Mouse (Mus musculus) adipocyte (in vitro differentiated cells): ENCODE results near the gene Tysnd1.

ENCODE experiments used
- DNase-seq: peaks from one replicate; pipeline ENCODE4 v3.0.0-alpha.2; 2016; ENCODE audit warnings: low spot score

The Tysnd1 gene

GRCm38 (mm10) chr10:61738126-61738525, 42.8 kb downstream of the Tysnd1 start:
- DNase-seq, result no peak

DNA sequence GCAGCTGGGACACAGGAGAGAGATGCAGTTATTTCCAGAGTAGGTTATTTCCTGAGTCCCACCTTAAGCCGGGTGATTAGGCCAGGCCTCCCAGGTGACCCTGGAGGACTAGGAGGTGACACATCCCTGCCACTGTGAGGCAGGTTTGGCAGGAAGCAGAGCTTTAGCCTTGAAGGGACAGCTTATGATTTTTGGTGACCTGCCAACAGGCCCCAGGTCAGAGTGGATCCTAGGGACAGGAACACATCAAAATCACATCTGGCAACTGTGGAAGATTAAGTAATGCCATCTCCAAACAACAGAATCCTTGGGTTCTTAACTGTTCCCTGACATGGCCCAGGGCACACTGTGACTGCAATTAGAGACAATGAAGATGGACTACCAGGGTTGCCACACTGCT, 46.0 kb downstream of the Tysnd1 start:
- DNase-seq, result peak; percentile 27

DNA sequence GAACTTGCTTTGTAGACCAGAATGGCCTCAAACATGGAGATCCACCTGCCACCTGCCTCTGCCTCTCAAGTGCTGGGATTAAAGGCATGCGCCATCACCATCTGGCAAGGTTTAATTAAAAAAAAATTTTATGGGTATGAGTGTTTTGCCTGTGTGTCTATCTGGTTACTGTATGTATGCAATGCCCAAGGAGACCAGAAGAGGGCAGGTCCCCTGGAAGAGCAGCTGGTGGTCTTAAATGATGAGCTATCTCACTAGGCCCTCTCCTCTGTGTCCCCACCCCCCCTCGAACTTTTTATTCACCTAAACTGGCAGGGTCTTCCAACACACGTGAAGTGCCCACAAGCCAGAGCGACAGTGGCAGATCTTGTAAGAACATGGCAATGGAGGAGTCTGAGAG, 46.6 kb downstream of the Tysnd1 start:
- DNase-seq, result no peak

- DNase-seq, result no peak
Observed at GRCm38 (mm10) chr10:61742336-61742735, 47.0 kb downstream of the Tysnd1 start.

DNA sequence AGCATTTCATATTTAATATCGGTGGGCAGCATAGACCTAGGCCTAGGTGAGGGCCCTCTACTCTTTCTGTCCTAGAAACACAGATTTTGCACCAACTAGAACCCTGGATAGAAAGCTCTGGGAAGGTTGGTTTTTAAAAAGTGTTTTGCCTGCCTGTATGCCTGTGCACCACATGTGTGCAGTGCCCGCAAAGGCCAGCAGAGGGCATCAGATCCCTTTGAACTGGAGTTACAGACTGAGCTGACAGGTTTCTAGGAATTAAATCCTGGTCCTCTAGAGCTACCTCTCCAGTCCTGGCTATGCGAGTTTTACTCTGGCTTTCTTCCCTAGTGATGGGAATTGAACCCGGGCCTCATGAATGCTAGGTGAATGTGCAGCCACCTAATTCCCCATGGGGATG, 49.8 kb downstream of the Tysnd1 start:
- DNase-seq, result no peak

GRCm38 (mm10) chr10:61747302-61747701, 52.0 kb downstream of the Tysnd1 start:
- DNase-seq, result no peak

DNA sequence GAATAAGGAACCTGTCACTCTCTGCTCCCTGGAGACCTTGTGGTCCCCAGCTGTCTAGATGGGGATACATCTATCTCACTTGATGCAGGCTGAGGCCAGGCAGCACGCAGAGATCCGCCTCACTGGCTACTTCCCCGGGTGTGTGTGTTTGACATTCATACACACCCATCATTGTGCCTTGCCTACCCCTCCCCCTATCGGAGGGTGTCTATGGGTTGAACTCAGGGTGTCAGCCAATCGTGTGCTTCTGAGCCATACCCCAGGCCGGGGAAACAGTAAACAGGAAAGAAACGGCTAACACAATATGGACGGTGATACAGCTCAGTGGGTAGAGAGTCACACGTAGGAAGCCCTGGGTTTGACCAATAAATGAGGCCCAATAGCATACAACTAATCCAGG, 54.7 kb downstream of the Tysnd1 start:
- DNase-seq, result no peak

DNA sequence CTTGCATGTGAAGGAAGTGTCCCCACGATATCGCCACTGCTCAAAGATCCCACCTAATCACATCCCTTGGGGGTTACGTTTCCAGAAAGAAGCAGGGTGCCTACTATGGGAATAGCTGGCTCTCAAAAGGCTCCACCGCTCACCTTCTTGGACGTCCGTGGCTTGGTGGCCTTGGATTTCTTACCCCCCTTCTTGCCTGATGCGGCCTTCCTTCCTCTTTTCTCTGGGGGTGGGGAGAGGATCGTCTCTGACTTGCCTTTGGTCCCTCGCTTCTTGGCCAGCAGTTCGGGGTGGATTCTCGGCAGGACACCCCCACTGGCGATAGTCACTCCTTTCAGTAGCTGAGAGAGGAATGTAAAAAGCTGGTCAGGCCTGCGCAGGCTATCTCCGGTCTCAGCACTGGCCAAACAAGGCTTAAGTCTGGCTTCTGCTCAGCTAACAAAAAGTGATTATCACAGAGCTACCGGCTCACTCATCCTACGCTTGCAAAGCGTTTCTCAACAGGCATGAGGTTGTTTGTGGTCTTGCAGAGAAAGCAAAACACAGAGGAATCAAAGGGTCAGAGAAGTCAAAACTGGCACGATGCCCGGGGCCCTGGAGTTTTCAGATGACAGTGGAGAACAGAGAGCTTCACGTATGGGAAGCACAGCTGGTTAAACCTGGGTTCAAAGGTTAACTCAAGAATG, 56.4 kb downstream of the Tysnd1 start:
- peak; percentile 25 for DNase-seq
